Mouse (Mus musculus): ENCODE measurements around the gene Fam129b. TPM values are rescaled to one million over a fixed set of nuclear protein-coding genes. Genes with fewer than 3 reads are reported as not detected.
"Not testable (repeated sequence)": the region's sequence is repeated elsewhere in the genome, so short reads cannot be mapped to it uniquely, and the experiment has no call there.

Fam129b gene
- total and polyA plus RNA-seq, 2 experiments = 6.5 to 10.5 TPM

DNA sequence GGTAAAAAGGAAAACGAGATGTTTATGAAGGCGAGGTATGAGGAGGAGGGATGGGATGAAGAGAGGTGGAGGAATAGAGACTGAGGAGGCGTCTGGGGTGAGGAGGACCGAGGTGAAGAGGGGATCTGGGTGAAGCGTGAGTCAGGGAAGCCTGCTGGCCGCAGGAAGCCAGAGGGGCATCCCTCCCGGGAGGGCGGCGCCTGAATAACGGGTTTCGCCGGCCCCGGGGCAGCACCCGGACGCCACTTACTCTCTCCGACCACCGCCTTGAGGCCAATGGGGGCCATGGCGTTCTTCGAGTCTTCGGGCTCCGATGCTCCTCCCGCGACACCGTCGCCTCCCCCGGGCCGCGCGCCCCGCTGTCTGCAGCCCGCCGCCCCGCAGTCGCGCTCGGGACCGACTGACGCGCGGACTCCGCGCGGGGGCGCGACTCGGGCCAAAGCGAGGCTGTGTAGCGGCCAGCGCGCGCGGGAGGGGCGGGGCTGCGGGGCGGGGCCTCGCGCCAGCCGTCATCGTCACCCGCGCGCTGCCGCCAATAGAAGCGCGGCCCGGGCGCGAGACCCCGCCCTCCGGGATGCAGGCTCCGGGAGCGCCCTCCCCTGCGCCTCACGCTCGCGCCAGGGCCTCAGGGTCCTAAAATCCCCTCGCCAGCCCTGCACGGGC is 29.0 kb upstream of the Fam129b start, which contains the start of gene Stxbp1:
Gene Stxbp1, minus strand, starts transcription at position 441 of the 663 bp plus-strand sequence.
- Histone ChIP-seq H3K4me1 (ENCODE audit: control insufficient read depth, insufficient read depth, low read length) (peaks cover 4% of the 10 kb centered on the region; the same call in 1 of the 2 replicates), H3K27me3 (ENCODE audit: control insufficient read depth, insufficient read depth, low read length) (no peaks in the 10 kb centered on the region; the same call in 1 of the 2 replicates), H3K9ac (ENCODE audit: low read depth, low read length) (peak within 1 kb of the TSS; percentile 87), H3K4me3 (ENCODE audit: insufficient read depth, low read depth, low read length) (peak within 1 kb of the TSS; percentile 86), H3K36me3 (ENCODE audit: control insufficient read depth, insufficient read depth, low read length) (no peaks in the 10 kb centered on the region), H3K27ac (replicated peaks; ENCODE audit: insufficient read depth, low read depth, low read length) (peak within 1 kb of the TSS; percentile 37), H3K79me2 (ENCODE audit: control insufficient read depth, insufficient read depth, low read length) (no peaks in the 10 kb centered on the region)
- no peak for TF ChIP-seq POLR2A (IDR thresholded peaks at IDR 0.05; ENCODE audit: extremely low read depth, insufficient read depth, low read length)
- TF ChIP-seq CTCF (IDR thresholded peaks at IDR 0.05; ENCODE audit: low read depth, low read length) = no peak
- peak; percentile 51 for DNase-seq (ENCODE audit: extremely low read depth, low read depth, low spot score)
- WGBS = under 1% methylated on average over 78 of the region's 78 CpGs

DNA sequence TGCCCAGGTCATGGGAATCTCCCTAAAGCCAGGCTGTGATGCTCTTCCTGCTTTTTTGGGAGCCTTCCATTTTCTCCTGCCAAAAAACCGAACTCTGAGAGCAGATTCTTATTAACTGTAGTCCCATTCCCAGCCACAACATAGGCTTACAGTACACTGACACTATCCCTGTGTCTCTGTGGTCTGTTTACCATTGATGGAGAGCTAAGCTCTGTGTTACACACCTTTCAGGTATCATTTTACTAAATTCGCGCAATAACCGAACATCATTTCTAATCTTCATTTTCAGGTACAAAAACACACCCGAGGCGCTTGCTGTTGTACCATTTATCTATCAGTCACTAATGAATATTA is 28.5 kb upstream of the Fam129b start:
- TF ChIP-seq CTCF (IDR thresholded peaks at IDR 0.05; ENCODE audit: low read depth, low read length) (no peak), POLR2A (IDR thresholded peaks at IDR 0.05; ENCODE audit: extremely low read depth, insufficient read depth, low read length) (no peak)
- 47% methylated on average over 6 of the region's 6 CpGs for WGBS
- Histone ChIP-seq H3K27ac (replicated peaks; ENCODE audit: insufficient read depth, low read depth, low read length) (no peak overlapping the region), H3K9ac (ENCODE audit: low read depth, low read length) (no peak overlapping the region), H3K36me3 (ENCODE audit: control insufficient read depth, insufficient read depth, low read length) (no peaks in the 10 kb centered on the region), H3K27me3 (ENCODE audit: control insufficient read depth, insufficient read depth, low read length) (no peaks in the 10 kb centered on the region; the same call in 1 of the 2 replicates), H3K4me1 (ENCODE audit: control insufficient read depth, insufficient read depth, low read length) (peaks cover 4% of the 10 kb centered on the region; the same call in 1 of the 2 replicates), H3K4me3 (ENCODE audit: insufficient read depth, low read depth, low read length) (no peak overlapping the region), H3K79me2 (ENCODE audit: control insufficient read depth, insufficient read depth, low read length) (no peaks in the 10 kb centered on the region)
- DNase-seq (ENCODE audit: extremely low read depth, low read depth, low spot score) = no peak

DNA sequence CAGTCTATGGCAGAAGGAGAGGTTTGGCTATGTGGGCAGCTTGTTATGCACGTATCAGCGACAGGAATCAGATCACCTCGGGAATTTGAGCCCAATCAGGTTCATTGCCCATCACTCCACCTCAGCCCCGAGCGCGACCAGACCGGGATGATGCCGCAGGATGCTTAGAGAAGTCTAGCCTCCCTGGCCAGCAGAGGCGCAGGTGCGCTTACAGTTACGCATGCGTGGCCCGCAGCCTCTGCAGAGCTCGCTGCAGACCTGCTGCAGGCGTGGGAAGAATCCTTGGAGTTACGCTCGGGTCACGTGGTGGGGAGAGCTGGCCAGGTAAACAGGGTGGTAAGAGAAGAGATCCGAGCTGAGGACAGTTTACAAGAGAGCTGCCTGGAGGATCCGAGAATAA is 23.8 kb upstream of the Fam129b start:
- DNase-seq (ENCODE audit: extremely low read depth, low read depth, low spot score) = no peak
- WGBS = 7% methylated on average over 20 of the region's 20 CpGs

DNA sequence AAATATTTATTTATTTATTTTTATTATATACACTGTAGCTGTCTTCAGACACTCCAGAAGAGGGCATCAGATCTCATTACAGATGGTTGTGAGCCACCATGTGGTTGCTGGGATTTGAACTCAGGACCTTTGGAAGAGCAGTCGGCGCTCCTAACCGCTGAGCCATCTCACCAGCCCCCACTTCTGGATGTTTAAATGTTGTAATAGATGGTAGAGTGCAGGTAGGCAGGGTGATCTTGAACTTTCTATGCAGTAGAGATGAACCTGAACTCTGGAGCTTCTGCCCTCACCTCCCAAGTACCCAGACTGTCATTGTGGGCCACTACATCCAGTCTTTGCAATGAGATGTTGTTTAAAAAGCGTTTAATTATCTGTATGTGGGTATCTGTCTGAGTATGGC is 22.2 kb upstream of the Fam129b start:
- H3K27ac ChIP-seq (replicated peaks; ENCODE audit: insufficient read depth, low read depth, low read length); H3K79me2 ChIP-seq (ENCODE audit: control insufficient read depth, insufficient read depth, low read length); H3K27me3 ChIP-seq (ENCODE audit: control insufficient read depth, insufficient read depth, low read length); DNase-seq (ENCODE audit: extremely low read depth, low read depth, low spot score); H3K9ac ChIP-seq (ENCODE audit: low read depth, low read length); H3K36me3 ChIP-seq (ENCODE audit: control insufficient read depth, insufficient read depth, low read length); H3K4me3 ChIP-seq (ENCODE audit: insufficient read depth, low read depth, low read length); H3K4me1 ChIP-seq (ENCODE audit: control insufficient read depth, insufficient read depth, low read length): not testable (repeated sequence)
- WGBS = 70% methylated on average over 4 of the region's 4 CpGs

More for the DNA sequence above, 23.8 kb upstream of the Fam129b start:
- TF ChIP-seq POLR2A (IDR thresholded peaks at IDR 0.05; ENCODE audit: extremely low read depth, insufficient read depth, low read length) = no peak
- Histone ChIP-seq H3K27me3 (ENCODE audit: control insufficient read depth, insufficient read depth, low read length) (no peaks in the 10 kb centered on the region; the same call in 1 of the 2 replicates), H3K4me1 (ENCODE audit: control insufficient read depth, insufficient read depth, low read length) (no peaks in the 10 kb centered on the region), H3K9ac (ENCODE audit: low read depth, low read length) (no peak overlapping the region), H3K4me3 (ENCODE audit: insufficient read depth, low read depth, low read length) (no peak overlapping the region), H3K36me3 (ENCODE audit: control insufficient read depth, insufficient read depth, low read length) (no peaks in the 10 kb centered on the region), H3K27ac (replicated peaks; ENCODE audit: insufficient read depth, low read depth, low read length) (no peak overlapping the region), H3K79me2 (ENCODE audit: control insufficient read depth, insufficient read depth, low read length) (no peaks in the 10 kb centered on the region)

DNA sequence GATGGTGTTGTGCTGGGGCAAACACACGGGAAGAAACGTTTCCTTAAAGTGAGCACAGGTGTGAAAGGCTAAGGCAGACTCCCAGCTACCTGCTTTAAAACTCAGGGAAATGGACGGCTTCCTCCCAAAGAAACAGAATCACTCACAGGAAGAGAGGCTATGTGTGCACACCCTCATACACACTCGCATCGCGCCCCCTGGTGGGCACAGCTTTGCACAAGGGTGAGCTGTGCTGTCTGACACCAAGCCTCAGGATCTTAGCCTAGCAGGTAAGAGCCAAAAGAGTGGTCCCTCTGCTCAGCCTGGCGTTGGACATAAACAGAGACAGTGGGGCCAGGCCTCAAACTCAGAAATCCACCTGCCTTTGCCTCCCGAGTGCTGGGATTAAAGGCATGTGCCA is 21.7 kb upstream of the Fam129b start:
- DNase-seq (ENCODE audit: extremely low read depth, low read depth, low spot score) = peak; percentile 66
- H3K4me3 ChIP-seq (ENCODE audit: insufficient read depth, low read depth, low read length) = no peak overlapping the region
- no peak overlapping the region for H3K9ac ChIP-seq (ENCODE audit: low read depth, low read length)
- no peaks in the 10 kb centered on the region for H3K36me3 ChIP-seq (ENCODE audit: control insufficient read depth, insufficient read depth, low read length)
- WGBS = 3% methylated on average over 8 of the region's 8 CpGs
- no peaks in the 10 kb centered on the region; the same call in 1 of the 2 replicates for H3K27me3 ChIP-seq (ENCODE audit: control insufficient read depth, insufficient read depth, low read length)
- H3K27ac ChIP-seq (replicated peaks; ENCODE audit: insufficient read depth, low read depth, low read length) = no peak overlapping the region
- TF ChIP-seq CTCF (IDR thresholded peaks at IDR 0.05; ENCODE audit: low read depth, low read length) (peak; percentile 99), POLR2A (IDR thresholded peaks at IDR 0.05; ENCODE audit: extremely low read depth, insufficient read depth, low read length) (no peak)
- no peaks in the 10 kb centered on the region for H3K4me1 ChIP-seq (ENCODE audit: control insufficient read depth, insufficient read depth, low read length)
- no peaks in the 10 kb centered on the region for H3K79me2 ChIP-seq (ENCODE audit: control insufficient read depth, insufficient read depth, low read length)

DNA sequence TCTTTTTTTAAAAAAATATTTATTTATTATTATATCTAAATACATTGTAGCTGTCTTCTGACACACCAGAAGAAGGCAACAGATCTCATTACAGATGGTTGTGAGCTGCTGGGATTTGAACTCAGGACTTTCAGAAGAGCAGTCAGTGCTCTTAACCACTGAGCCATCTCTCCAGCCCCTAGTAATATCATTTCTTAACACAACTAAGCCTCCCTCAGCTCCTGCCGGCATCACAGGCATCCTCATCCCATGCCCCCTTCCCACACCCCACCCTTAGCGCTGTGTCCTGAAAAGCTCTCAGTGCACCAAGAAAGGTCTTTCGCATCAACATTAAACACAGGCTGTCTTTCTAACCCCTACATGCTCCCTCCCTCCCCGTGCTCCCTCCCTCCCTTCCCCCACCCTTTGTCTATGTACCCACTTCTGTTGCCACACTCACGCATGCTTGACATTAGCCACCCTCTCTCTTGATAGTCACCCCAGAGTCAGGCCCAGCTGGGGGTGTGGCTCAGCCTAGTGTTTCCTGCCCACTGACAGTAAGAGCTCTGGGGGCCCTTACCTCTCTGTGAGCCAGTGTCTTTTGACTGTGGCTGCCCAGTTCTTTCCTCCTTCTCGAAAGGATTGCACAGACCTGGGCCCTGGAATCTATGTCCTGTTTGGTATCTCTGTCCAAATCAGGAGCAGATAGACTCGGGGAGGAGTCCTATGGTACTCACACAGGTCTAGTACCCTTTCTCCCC is 20.7 kb upstream of the Fam129b start:
- 82% methylated on average over 7 of the region's 7 CpGs for WGBS
- H3K36me3 ChIP-seq (ENCODE audit: control insufficient read depth, insufficient read depth, low read length) = no peaks in the 10 kb centered on the region
- TF ChIP-seq POLR2A (IDR thresholded peaks at IDR 0.05; ENCODE audit: extremely low read depth, insufficient read depth, low read length) = no peak
- no peak for TF ChIP-seq CTCF (IDR thresholded peaks at IDR 0.05; ENCODE audit: low read depth, low read length)
- no peaks in the 10 kb centered on the region for H3K79me2 ChIP-seq (ENCODE audit: control insufficient read depth, insufficient read depth, low read length)
- DNase-seq (ENCODE audit: extremely low read depth, low read depth, low spot score) = no peak
- H3K4me3 ChIP-seq (ENCODE audit: insufficient read depth, low read depth, low read length) = no peak overlapping the region
- no peaks in the 10 kb centered on the region for H3K4me1 ChIP-seq (ENCODE audit: control insufficient read depth, insufficient read depth, low read length)
- no peak overlapping the region for H3K27ac ChIP-seq (replicated peaks; ENCODE audit: insufficient read depth, low read depth, low read length)
- H3K9ac ChIP-seq (ENCODE audit: low read depth, low read length) = no peak overlapping the region
- no peaks in the 10 kb centered on the region for H3K27me3 ChIP-seq (ENCODE audit: control insufficient read depth, insufficient read depth, low read length)
